Mouse (Mus musculus) kidney, embryonic 15.5 days (tissue): Measurements from ENCODE around the gene 2010109A12Rik. TPM values are rescaled to one million over a fixed set of nuclear protein-coding genes. Genes with fewer than 3 reads are reported as not detected.

Source experiments
- ATAC-seq: fragments of 200-750 bp; cut with Nextera tagmentation; replicated peaks from 2 replicates; pipeline ENCODE4 v1.8.0; 2017; ENCODE audit warnings: moderate TSS enrichment; ENCODE audit not compliant: low FRiP score
- H3K27ac ChIP-seq: fragments of 300-500 bp; sonication (generic); 2 replicates; pipeline ENCODE4 v1.5.1; 2015; ENCODE audit warnings: mild to moderate bottlenecking, inconsistent platforms
- H3K27me3 ChIP-seq: fragments of 300-500 bp; sonication (generic); 2 replicates; pipeline ENCODE4 v1.6.1; 2015; ENCODE audit warnings: inconsistent platforms
- H3K36me3 ChIP-seq: fragments of 300-500 bp; sonication (generic); 2 replicates; pipeline ENCODE4 v1.6.1; 2015; ENCODE audit warnings: inconsistent platforms
- H3K4me1 ChIP-seq: fragments of 300-500 bp; sonication (generic); 2 replicates; pipeline ENCODE4 v1.6.1; 2015; ENCODE audit warnings: inconsistent platforms
- H3K4me2 ChIP-seq: fragments of 300-500 bp; sonication (generic); 2 replicates; pipeline ENCODE4 v1.6.1; 2015; ENCODE audit warnings: moderate library complexity, mild to moderate bottlenecking, inconsistent platforms
- H3K4me3 ChIP-seq: fragments of 300-500 bp; sonication (generic); replicated peaks from 2 replicates; pipeline ENCODE4 v1.5.1; 2015; ENCODE audit warnings: mild to moderate bottlenecking, inconsistent platforms
- H3K9ac ChIP-seq: fragments of 300-500 bp; sonication (generic); 2 replicates; pipeline ENCODE4 v1.6.1; 2015; ENCODE audit warnings: mild to moderate bottlenecking, inconsistent platforms
- H3K9me3 ChIP-seq: fragments of 300-500 bp; sonication (generic); replicated peaks from 2 replicates; pipeline ENCODE4 v1.6.1; 2016; ENCODE audit warnings: inconsistent platforms
- WGBS: fragments of 180-500 bp; shearing (Covaris S2); methylation state at CpG from one replicate; pipeline ENCODE4 v1.1.7; 2015; ENCODE audit warnings: mixed read lengths; 5-methylcytosine and 5-hydroxymethylcytosine counted together
- polyA plus RNA-seq: library from polyadenylated mRNA; unstranded; fragments of >200 nt; fragmentation: Nextera tagmentation; extraction: Ambion mirVana; gene quantifications from 2 replicates; pipeline ENCODE4 v1.2.1, GENCODE M21; 2015

The 2010109A12Rik gene
- polyA plus RNA-seq, 1 experiment from 2014 or later, result 2.5 TPM

GRCm38 (mm10) chr5:93262751-93263150 is 56.4 kb downstream of the 2010109A12Rik start:
- Histone ChIP-seq H3K27ac (no peak overlapping the region), H3K9me3 (no peaks in the 10 kb centered on the region), H3K4me1 (peaks cover 16% of the 10 kb centered on the region), H3K9ac (no peak overlapping the region), H3K4me2 (no peak overlapping the region), H3K36me3 (no peaks in the 10 kb centered on the region), H3K27me3 (no peaks in the 10 kb centered on the region), H3K4me3 (no peak overlapping the region)
- 72% methylated on average over 2 of the region's 2 CpGs for WGBS
- no peak for ATAC-seq

Other genes with a start within 250 kb of the 2010109A12Rik start
- gene Sowahb, start 161.5 kb upstream of the 2010109A12Rik start, polyA plus RNA-seq, result 1.4 and 1.5 TPM in 2 replicates
- gene Sept11, start 113.1 kb upstream of the 2010109A12Rik start, polyA plus RNA-seq, result 221 and 222 TPM in 2 replicates
- 111 and 124 TPM in 2 replicates for gene Ccni, start within 50 bp of the 2010109A12Rik start, polyA plus RNA-seq
- gene Ccng2, start 60.7 kb downstream of the 2010109A12Rik start, polyA plus RNA-seq, result 63.8 and 65.7 TPM in 2 replicates